Mouse (Mus musculus) heart, embryonic 10.5 days (tissue): ENCODE measurements at regions not wholly inside any gene's neighbourhood (a gene's known extent, or its start where the extent isn't known, plus 50 kb on each side); places are given as distances from the start of the nearest gene placed in this dataset.

Experiments used
- DNase-seq: peaks from one replicate; pipeline ENCODE4 v3.0.0-alpha.2; 2017; ENCODE audit warnings: low spot score
- H3K27ac ChIP-seq: fragments of 300-500 bp; sonication (generic); 2 replicates; pipeline ENCODE4 v1.5.1; 2016; ENCODE audit warnings: mild to moderate bottlenecking
- H3K27me3 ChIP-seq: fragments of 300-500 bp; sonication (generic); 2 replicates; pipeline ENCODE4 v1.6.1; 2016; ENCODE audit warnings: mild to moderate bottlenecking; ENCODE audit not compliant: poor library complexity, insufficient read depth, severe bottlenecking
- H3K36me3 ChIP-seq: fragments of 300-500 bp; sonication (generic); 2 replicates; pipeline ENCODE4 v1.6.1; 2016; ENCODE audit warnings: mild to moderate bottlenecking, moderate library complexity
- H3K4me1 ChIP-seq: fragments of 300-500 bp; sonication (generic); 2 replicates; pipeline ENCODE4 v1.6.1; 2016; ENCODE audit warnings: mild to moderate bottlenecking
- H3K4me3 ChIP-seq: fragments of 300-500 bp; sonication (generic); 2 replicates; pipeline ENCODE4 v1.5.1; 2016; ENCODE audit warnings: mild to moderate bottlenecking, moderate library complexity
- H3K9me3 ChIP-seq: fragments of 300-500 bp; sonication (generic); 2 replicates; pipeline ENCODE4 v1.6.1; 2016; ENCODE audit warnings: mild to moderate bottlenecking, moderate library complexity
- WGBS: fragments of 180-500 bp; shearing (Covaris S2); methylation state at CpG from one replicate; pipeline ENCODE4 v1.1.7; 2016; 5-methylcytosine and 5-hydroxymethylcytosine counted together

- Histone ChIP-seq H3K4me3 (no peak overlapping the region), H3K27me3 (no peaks in the 10 kb centered on the region), H3K36me3 (no peaks in the 10 kb centered on the region), H3K9me3 (no peaks in the 10 kb centered on the region), H3K4me1 (no peaks in the 10 kb centered on the region), H3K27ac (no peak overlapping the region)
- no peak for DNase-seq
- 92% methylated on average over 4 of the region's 4 CpGs for WGBS
These were observed 71.5 kb upstream of the Bmp4 start for GRCm38 (mm10) chr14:46461960-46462359.

DNA sequence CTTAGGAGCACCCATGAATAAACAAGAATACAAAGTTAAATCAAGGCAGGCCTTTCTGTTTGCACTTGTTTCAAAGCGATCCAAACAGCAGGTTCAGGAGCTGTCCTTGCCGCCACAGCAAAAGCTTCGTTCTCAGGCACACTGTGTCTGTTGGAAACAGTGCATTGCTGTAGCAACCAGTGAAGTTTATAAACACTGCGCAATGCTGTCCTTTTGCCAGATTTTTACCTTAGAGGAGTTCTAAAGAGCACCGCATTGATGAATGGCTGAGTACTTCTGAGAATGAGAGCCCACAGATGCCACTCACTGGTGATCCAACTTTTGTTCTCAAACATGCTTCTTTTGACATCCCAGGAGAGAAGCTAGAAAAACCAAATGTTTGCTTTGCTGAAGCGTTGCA lies 64.0 kb upstream of the Bmp4 start:
- DNase-seq = no peak
- no peak overlapping the region for H3K4me3 ChIP-seq
- H3K9me3 ChIP-seq = peaks cover 5% of the 10 kb centered on the region; the same call in 1 of the 2 replicates
- H3K27me3 ChIP-seq = no peaks in the 10 kb centered on the region
- H3K27ac ChIP-seq = no peak overlapping the region
- no peaks in the 10 kb centered on the region for H3K4me1 ChIP-seq
- no peaks in the 10 kb centered on the region for H3K36me3 ChIP-seq
- WGBS = 69% methylated on average over 6 of the region's 6 CpGs

DNA sequence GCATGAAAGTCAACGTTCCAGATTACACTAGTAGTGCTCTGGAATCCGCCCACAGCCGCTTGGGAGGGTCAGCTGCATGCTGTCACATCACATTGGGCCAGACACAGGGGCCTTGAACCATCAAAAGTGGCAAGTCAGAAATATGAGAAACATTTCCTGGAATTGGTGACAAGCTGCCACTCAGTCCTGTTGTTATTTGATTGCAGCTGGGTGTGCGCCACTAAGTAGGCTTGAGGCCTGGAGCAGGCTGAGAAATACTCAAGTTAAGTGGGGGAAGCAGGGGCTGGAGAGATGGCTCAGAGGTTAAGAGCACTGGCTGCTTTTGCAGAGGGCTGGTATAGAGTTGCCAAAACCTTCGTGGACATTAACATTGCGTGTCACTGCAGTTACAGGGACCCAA lies 51.2 kb upstream of the Bmp4 start:
- no peaks in the 10 kb centered on the region for H3K36me3 ChIP-seq
- H3K4me1 ChIP-seq = peaks cover 14% of the 10 kb centered on the region
- no peaks in the 10 kb centered on the region for H3K27me3 ChIP-seq
- no peak for DNase-seq
- WGBS = 78% methylated on average over 6 of the region's 6 CpGs
- no peaks in the 10 kb centered on the region for H3K9me3 ChIP-seq
- no peak overlapping the region for H3K4me3 ChIP-seq
- H3K27ac ChIP-seq = 0 out of 2 replicates have a peak overlapping the region, but pooled peaks have one; percentile 23
